ENCODE assay signal across 34 mouse cellular contexts in the genomic region with DNA sequence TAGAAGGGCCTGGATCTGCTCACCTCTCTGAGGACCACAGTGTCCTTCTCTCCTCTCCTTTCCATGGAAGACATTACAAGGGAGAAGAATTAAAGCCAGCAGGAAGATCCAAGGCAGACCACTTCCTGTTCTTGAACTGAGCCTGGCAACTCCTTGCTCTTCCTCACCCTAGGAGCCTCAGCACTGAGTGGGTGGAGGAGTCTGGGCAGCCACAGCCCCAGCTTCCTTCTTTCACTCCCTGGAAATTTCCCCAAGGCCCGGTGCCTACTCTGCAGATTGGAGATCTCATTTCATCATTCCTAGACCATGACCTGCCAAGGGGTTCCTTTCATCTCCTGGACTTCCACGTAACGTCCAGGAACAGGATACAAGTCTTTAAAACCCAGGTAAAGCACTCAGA. TPM values are rescaled to one million over a fixed set of nuclear protein-coding genes. Genes with fewer than 3 reads are reported as not detected.
A peak's percentile ranks its signal among the peaks of the same experiment; 100 is the strongest.
DNase-seq lines count a peak whose midpoint lies in the region.
"Had no signal": no experiment of that assay in that cellular context is flagged by ENCODE, and none has a peak within 500 bp of the region (broad histone marks: within the 10 kb centered on the region; RNA-seq: fewer than 3 reads in every experiment).

No protein-coding gene starts in this region.

- intact Hi-C loops in heart, postnatal 10 days (cut with DNase I): no loop called here

- peak overlapping the region; percentile 18 for H3K27ac ChIP-seq in macrophage
- H3K27ac ChIP-seq: embryonic facial prominence, embryonic 12.5 days; embryonic facial prominence, embryonic 15.5 days; hindbrain, embryonic 10.5 days; hindbrain, embryonic 13.5 days had no signal

- peak; percentile 92 for DNase-seq in heart, adult 11 months
- DNase-seq in heart, postnatal 10 days: no peak
- peak; percentile 20 for DNase-seq in lung, postnatal 36 days
- DNase-seq in lung, postnatal 25 days (ENCODE audit: low spot score): no peak
- no peak for DNase-seq in cerebellum, adult 11 months
- no peak for DNase-seq in frontal cortex, postnatal 10 days (ENCODE audit: low spot score in 2 of 2)
- DNase-seq: adrenal gland, adult 8-10 months; adrenal gland, postnatal 25 days; cerebellum, adult 2 months; cerebellum, adult 9-11 months; cerebellum, postnatal 25 days; forebrain, postnatal 0 days; gastrocnemius, postnatal 25 days; heart, postnatal 36 days had no signal

- no peak overlapping the region for H3K4me3 ChIP-seq in macrophage (ENCODE audit: inconsistent target)
- H3K4me3 ChIP-seq: embryonic facial prominence, embryonic 12.5 days; embryonic facial prominence, embryonic 15.5 days; hindbrain, embryonic 10.5 days; hindbrain, embryonic 13.5 days had no signal

- H3K79me2 ChIP-seq in macrophage (ENCODE audit: inconsistent target): no peaks in the 10 kb centered on the region

- H3K36me3 ChIP-seq in macrophage (ENCODE audit: inconsistent target): no peaks in the 10 kb centered on the region
- H3K36me3 ChIP-seq: embryonic facial prominence, embryonic 12.5 days; embryonic facial prominence, embryonic 15.5 days; hindbrain, embryonic 10.5 days; hindbrain, embryonic 13.5 days had no signal

- WGBS in macrophage (ENCODE audit: missing documents): 72% methylated on average over 3 of the region's 3 CpGs

RNA-seq across cellular contexts. Expression of a gene that starts 15.4 kb away (rescaled TPM):
- total RNA-seq in heart, postnatal 10 days (2021): 1 to 10 TPM in 1 of 2 experiments, under 1 TPM in 1; 0.57 to 1.1 TPM
- total RNA-seq in macrophage (2018; cell fraction: chromatin; rRNA removed): not detected
- not detected for total RNA-seq in macrophage (2018; cell fraction: cytosol; rRNA removed)
- total RNA-seq in macrophage (2018; cell fraction: nucleus; rRNA removed): 1 to 10 TPM in 1 of 26 experiments, not detected in 25; 1.2 TPM
- not detected in 3 replicates for polyA plus RNA-seq in macrophage (2018)
- total RNA-seq: common myeloid progenitor, adult 5-6 weeks; forebrain, postnatal 0 days; MEL had no signal
- polyA plus RNA-seq: activated CD4-positive, CD25-positive, alpha-beta regulatory T cell, adult 4 months; CD4-positive, CD25-positive, alpha-beta regulatory T cell, adult 4 months; forebrain, embryonic 11.5 days; forebrain, embryonic 14.5 days; heart, embryonic 11.5 days; hindbrain, embryonic 10.5 days had no signal

RNA-seq across cellular contexts. Expression of a gene that starts 27.5 kb away (rescaled TPM):
- 1 to 10 TPM in 1 of 2 experiments, under 1 TPM in 1; 0.34 to 1.0 TPM for total RNA-seq in heart, postnatal 10 days (2021)
- 1,000 to 10,000 TPM in 1 of 26 experiments, 100 to 1,000 TPM in 21, 10 to 100 TPM in 4; 14.4 to 1,116 (median 244) TPM for total RNA-seq in macrophage (2018; cell fraction: chromatin; rRNA removed)
- total RNA-seq in macrophage (2018; cell fraction: cytosol; rRNA removed): 1,000 to 10,000 TPM in 10 of 26 experiments, 100 to 1,000 TPM in 13, 10 to 100 TPM in 3; 66.4 to 3,319 (median 600) TPM
- 1,000 to 10,000 TPM in 13 of 26 experiments, 100 to 1,000 TPM in 12, 10 to 100 TPM in 1; 64.5 to 3,972 (median 989) TPM for total RNA-seq in macrophage (2018; cell fraction: nucleus; rRNA removed)
- 66.8 to 1,194 TPM (median 74.2 TPM) in 3 replicates for polyA plus RNA-seq in macrophage (2018)
- total RNA-seq: common myeloid progenitor, adult 5-6 weeks; forebrain, postnatal 0 days; MEL had no signal
- polyA plus RNA-seq: activated CD4-positive, CD25-positive, alpha-beta regulatory T cell, adult 4 months; CD4-positive, CD25-positive, alpha-beta regulatory T cell, adult 4 months; cerebellum, adult 2 months; hindbrain, embryonic 10.5 days had no signal

RNA-seq across cellular contexts. Expression of a gene that starts 28.7 kb away (rescaled TPM):
- 1 to 10 TPM in 1 of 2 experiments, not detected in 1; 1.1 TPM for total RNA-seq in heart, postnatal 10 days (2021)
- total RNA-seq in macrophage (2018; cell fraction: chromatin; rRNA removed): 10 to 100 TPM in 22 of 26 experiments, 1 to 10 TPM in 2, not detected in 2; 4.0 to 76.7 (median 26.0) TPM
- total RNA-seq in macrophage (2018; cell fraction: cytosol; rRNA removed): 100 to 1,000 TPM in 20 of 26 experiments, 10 to 100 TPM in 6; 24.2 to 666 (median 218) TPM
- 100 to 1,000 TPM in 20 of 26 experiments, 10 to 100 TPM in 5, 1 to 10 TPM in 1; 3.8 to 319 (median 174) TPM for total RNA-seq in macrophage (2018; cell fraction: nucleus; rRNA removed)
- polyA plus RNA-seq in macrophage (2018): 18.8 to 288 TPM (median 76.0 TPM) in 3 replicates
- total RNA-seq: adrenal gland, postnatal 25 days; common myeloid progenitor, adult 5-6 weeks; gastrocnemius, adult 18-20 months; gastrocnemius, postnatal 25 days; MEL had no signal
- polyA plus RNA-seq: activated CD4-positive, CD25-positive, alpha-beta regulatory T cell, adult 4 months; C2C12; CD4-positive, CD25-positive, alpha-beta regulatory T cell, adult 4 months had no signal

RNA-seq across cellular contexts. Expression of a gene that starts 34.6 kb away (rescaled TPM):
- total RNA-seq in heart, postnatal 10 days (2021): not detected
- total RNA-seq in macrophage (2018; cell fraction: chromatin; rRNA removed): not detected
- not detected for total RNA-seq in macrophage (2018; cell fraction: cytosol; rRNA removed)
- not detected for total RNA-seq in macrophage (2018; cell fraction: nucleus; rRNA removed)
- not detected in 3 replicates for polyA plus RNA-seq in macrophage (2018)
- total RNA-seq: adrenal gland, adult 8-10 months; adrenal gland, postnatal 25 days; common myeloid progenitor, adult 5-6 weeks; forebrain, postnatal 0 days; gastrocnemius, adult 18-20 months; gastrocnemius, postnatal 25 days; heart, adult 8-10 months; heart, postnatal 36 days; MEL had no signal
- polyA plus RNA-seq: activated CD4-positive, CD25-positive, alpha-beta regulatory T cell, adult 4 months; C2C12; CD4-positive, CD25-positive, alpha-beta regulatory T cell, adult 4 months; cerebellum, adult 2 months; embryonic facial prominence, embryonic 12.5 days; embryonic facial prominence, embryonic 15.5 days; forebrain, embryonic 11.5 days; forebrain, embryonic 14.5 days; forebrain, postnatal 0 days; gonadal fat pad, adult 2 months; heart, embryonic 11.5 days; heart, embryonic 14.5 days; heart, postnatal 0 days; hindbrain, embryonic 10.5 days; hindbrain, embryonic 13.5 days; hindbrain, embryonic 16.5 days; intestine, postnatal 0 days had no signal

RNA-seq across cellular contexts. Expression of a gene that starts 37.6 kb away (rescaled TPM):
- total RNA-seq in heart, postnatal 10 days (2021): 1 to 10 TPM; 1.2 to 1.8 TPM
- total RNA-seq in macrophage (2018; cell fraction: chromatin; rRNA removed): 1,000 to 10,000 TPM in 1 of 26 experiments, 100 to 1,000 TPM in 20, 10 to 100 TPM in 5; 19.2 to 1,498 (median 228) TPM
- total RNA-seq in macrophage (2018; cell fraction: cytosol; rRNA removed): 1,000 to 10,000 TPM in 10 of 26 experiments, 100 to 1,000 TPM in 13, 10 to 100 TPM in 3; 77.3 to 3,885 (median 584) TPM
- total RNA-seq in macrophage (2018; cell fraction: nucleus; rRNA removed): 1,000 to 10,000 TPM in 12 of 26 experiments, 100 to 1,000 TPM in 13, 10 to 100 TPM in 1; 57.9 to 3,876 (median 952) TPM
- 58.0 to 939 TPM (median 78.4 TPM) in 3 replicates for polyA plus RNA-seq in macrophage (2018)
- polyA plus RNA-seq: activated CD4-positive, CD25-positive, alpha-beta regulatory T cell, adult 4 months; CD4-positive, CD25-positive, alpha-beta regulatory T cell, adult 4 months; cerebellum, adult 2 months had no signal

Comparison
In these comparisons a context has a peak if more than half of its experiments do, and no peak if none do; other contexts are left out.
1. DNase-seq: peak in heart, adult 11 months (single experiment) and lung, postnatal 36 days (single experiment); none in heart, postnatal 10 days (0 of 2), lung, postnatal 25 days (single experiment), cerebellum, adult 11 months (single experiment) and frontal cortex, postnatal 10 days (0 of 2).